Mouse (Mus musculus): ENCODE measurements at regions not wholly inside any gene's neighbourhood (a gene's known extent, or its start where the extent isn't known, plus 50 kb on each side); places are given as distances from the start of the nearest gene placed in this dataset.

DNA sequence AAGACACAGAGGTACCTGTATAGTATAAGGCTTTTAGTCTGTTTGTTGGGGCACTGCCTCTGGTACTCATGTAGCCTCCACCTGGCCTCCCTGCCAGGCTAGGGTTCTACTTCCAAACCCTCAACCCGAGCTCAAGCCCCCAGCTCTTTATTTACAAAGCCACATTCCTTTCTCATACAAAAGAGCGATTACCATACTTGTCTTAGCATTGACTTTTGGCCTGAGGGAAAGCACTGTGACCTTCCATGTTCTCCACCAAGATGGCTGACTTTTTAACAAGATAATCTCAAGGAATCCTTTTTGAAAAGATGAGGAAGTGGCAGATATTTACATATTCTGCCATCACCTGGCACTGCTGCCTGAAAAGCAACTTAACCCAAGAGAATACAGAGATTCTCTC lies 747.8 kb upstream of the Gm38303 start:
- no peak for TF ChIP-seq CTCF (IDR thresholded peaks at IDR 0.05; ENCODE audit: low read depth, low read length)
- TF ChIP-seq TAL1 (conservative IDR thresholded peaks at IDR 0.05; ENCODE audit: low read depth, low read length), result no peak
- TF ChIP-seq GATA1 (IDR thresholded peaks at IDR 0.05; ENCODE audit: borderline replicate concordance, low read length), result no peak
- no peak for TF ChIP-seq GATA2 (IDR thresholded peaks at IDR 0.05; ENCODE audit: borderline replicate concordance, low read depth, low read length)

All from G1E (cell line).